Mouse (Mus musculus): ENCODE results near the gene Ccdc17. TPM values are rescaled to one million over a fixed set of nuclear protein-coding genes. Genes with fewer than 3 reads are reported as not detected.

Gene Ccdc17
- polyA plus RNA-seq, 1 experiment from 2014 or later, result 3.4 TPM

- Histone ChIP-seq H3K4me3 (ENCODE audit: low read depth, low read length) (peak overlapping the region; percentile 91), H3K27me3 (ENCODE audit: insufficient read depth, low read length) (no peaks in the 10 kb centered on the region), H3K36me3 (ENCODE audit: insufficient read depth) (peaks cover 7% of the 10 kb centered on the region), H3K4me2 (peak overlapping the region; percentile 66), H3K9me3 (ENCODE audit: low read depth, low read length) (no peaks in the 10 kb centered on the region), H3K27ac (ENCODE audit: low read depth) (no peak overlapping the region; the same call in 1 of the 2 replicates), H3K9ac (peak overlapping the region; percentile 92), H3K4me1 (ENCODE audit: insufficient read depth) (no peaks in the 10 kb centered on the region)
- ATAC-seq (ENCODE audit: insufficient read depth) (no peak), DNase-seq (peak; percentile 26)
- no peak for TF ChIP-seq CTCF (IDR thresholded peaks at IDR 0.05; ENCODE audit: low read depth)
- WGBS, result 3% methylated on average over 15 of the region's 15 CpGs
Observed at GRCm38 (mm10) chr4:116558151-116558882, 38.1 kb upstream of the Ccdc17 start.

DNA sequence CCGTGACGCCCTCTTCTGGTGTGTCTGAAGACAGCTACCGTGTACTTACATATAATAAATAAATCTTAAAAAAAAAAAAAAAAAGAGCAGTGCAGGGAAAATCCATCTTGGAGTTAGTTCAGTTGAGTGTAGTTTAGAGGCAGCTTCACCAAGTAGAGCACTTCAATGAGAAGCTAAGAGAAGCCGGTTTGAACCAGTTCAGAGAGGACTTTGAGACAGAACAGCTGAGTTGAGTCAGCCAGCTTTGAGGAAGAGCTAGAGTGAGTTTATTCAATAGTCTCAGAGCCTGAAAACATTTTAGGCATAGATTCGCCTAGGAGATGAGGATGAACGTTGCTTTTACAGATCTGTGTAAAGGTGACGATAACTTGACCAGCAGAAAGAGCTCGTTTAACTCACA is 661 bp upstream of the Ccdc17 start:
- no peak for TF ChIP-seq CTCF (IDR thresholded peaks at IDR 0.05; ENCODE audit: low read depth)
- no peak overlapping the region for H3K27ac ChIP-seq (ENCODE audit: low read depth)
- no peak for ATAC-seq (ENCODE audit: insufficient read depth)
- WGBS, result 73% methylated on average over 8 of the region's 8 CpGs
- 0 out of 2 replicates have a peak, but pooled peaks cover 3% of the 10 kb centered on the region for H3K4me1 ChIP-seq (ENCODE audit: insufficient read depth)
- no peak overlapping the region for H3K9ac ChIP-seq
- no peak overlapping the region for H3K4me2 ChIP-seq
- H3K9me3 ChIP-seq (ENCODE audit: low read depth, low read length), result no peaks in the 10 kb centered on the region
- H3K36me3 ChIP-seq (ENCODE audit: insufficient read depth), result peaks cover 40% of the 10 kb centered on the region
- no peak for DNase-seq
- H3K27me3 ChIP-seq (ENCODE audit: insufficient read depth, low read length), result no peaks in the 10 kb centered on the region
- 0 out of 2 replicates have a peak overlapping the region, but pooled peaks have one; percentile 50 for H3K4me3 ChIP-seq (ENCODE audit: low read depth, low read length)

DNA sequence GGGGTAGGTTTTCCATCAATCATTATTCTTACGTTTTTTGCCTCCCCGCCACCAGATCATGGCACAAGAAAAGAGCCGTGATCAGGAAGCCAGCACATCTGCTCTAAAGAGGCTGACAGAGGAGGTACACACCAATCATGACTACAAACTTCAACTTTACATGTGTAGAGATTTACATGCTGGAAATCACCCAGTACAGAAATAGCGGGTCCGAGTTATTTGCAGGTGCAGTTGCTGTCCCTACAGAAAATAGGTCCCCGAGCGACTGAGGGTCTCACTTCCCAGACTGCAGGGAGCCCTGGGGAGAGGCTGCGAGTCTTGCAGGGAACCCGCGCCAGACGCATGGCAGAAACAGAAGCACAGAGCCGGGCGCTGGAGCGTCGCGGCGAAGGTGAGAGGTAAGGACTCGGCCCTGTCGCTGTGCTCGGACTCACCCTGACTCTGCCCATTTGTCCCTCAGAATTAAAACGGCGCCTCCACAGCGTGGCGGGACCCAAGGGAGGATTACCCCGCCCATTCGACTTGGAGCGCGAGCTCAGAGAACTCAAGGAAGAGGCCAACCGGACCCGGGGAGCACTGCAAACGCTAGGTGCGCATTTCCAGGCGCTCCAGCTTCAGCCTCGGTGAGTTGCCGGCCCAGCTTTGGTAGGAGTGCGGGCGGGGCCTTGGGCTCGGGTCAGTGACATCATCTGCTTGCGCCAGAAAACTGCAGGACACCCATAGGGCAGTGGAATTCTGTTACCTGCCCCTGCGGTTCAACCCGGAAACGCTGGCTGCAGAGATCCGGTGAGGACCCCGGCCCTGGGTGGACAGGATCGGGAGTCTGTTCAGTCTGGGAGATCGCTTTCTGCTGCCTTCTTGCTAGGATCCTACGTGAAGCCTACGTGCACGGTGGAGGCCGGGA is 776 bp downstream of the Ccdc17 start:
- peaks cover 40% of the 10 kb centered on the region for H3K36me3 ChIP-seq (ENCODE audit: insufficient read depth)
- WGBS, result under 1% methylated on average over 50 of the region's 50 CpGs

GRCm38 (mm10) chr4:116612621-116613020 is 16.2 kb downstream of the Ccdc17 start:
- peaks cover 73% of the 10 kb centered on the region for H3K36me3 ChIP-seq (ENCODE audit: insufficient read depth)
- TF ChIP-seq CTCF (IDR thresholded peaks at IDR 0.05; ENCODE audit: low read depth), result no peak
- H3K9ac ChIP-seq, result no peak overlapping the region
- H3K4me1 ChIP-seq (ENCODE audit: insufficient read depth), result no peaks in the 10 kb centered on the region
- H3K27ac ChIP-seq (ENCODE audit: low read depth), result no peak overlapping the region
- no peak overlapping the region for H3K4me2 ChIP-seq
- 92% methylated on average over 2 of the region's 2 CpGs for WGBS
- no peak overlapping the region for H3K4me3 ChIP-seq (ENCODE audit: low read depth, low read length)
- DNase-seq, result no peak
- no peaks in the 10 kb centered on the region for H3K9me3 ChIP-seq (ENCODE audit: low read depth, low read length)
- no peak for ATAC-seq (ENCODE audit: insufficient read depth)
- no peaks in the 10 kb centered on the region for H3K27me3 ChIP-seq (ENCODE audit: insufficient read depth, low read length)

More for the DNA sequence above, 776 bp downstream of the Ccdc17 start:
- Histone ChIP-seq H3K27me3 (ENCODE audit: insufficient read depth, low read length) (no peaks in the 10 kb centered on the region), H3K4me2 (peak overlapping the region; percentile 91), H3K9ac (peak overlapping the region; percentile 60), H3K4me3 (ENCODE audit: low read depth, low read length) (peak overlapping the region; percentile 50), H3K9me3 (ENCODE audit: low read depth, low read length) (no peaks in the 10 kb centered on the region), H3K4me1 (ENCODE audit: insufficient read depth) (0 out of 2 replicates have a peak, but pooled peaks cover 3% of the 10 kb centered on the region), H3K27ac (ENCODE audit: low read depth) (peak overlapping the region; percentile 68)
- TF ChIP-seq CTCF (IDR thresholded peaks at IDR 0.05; ENCODE audit: low read depth), result peak; percentile 40; the same call in 1 of the 2 replicates
- ATAC-seq (ENCODE audit: insufficient read depth), result peak; percentile 96
- peak; percentile 94 for DNase-seq

DNA sequence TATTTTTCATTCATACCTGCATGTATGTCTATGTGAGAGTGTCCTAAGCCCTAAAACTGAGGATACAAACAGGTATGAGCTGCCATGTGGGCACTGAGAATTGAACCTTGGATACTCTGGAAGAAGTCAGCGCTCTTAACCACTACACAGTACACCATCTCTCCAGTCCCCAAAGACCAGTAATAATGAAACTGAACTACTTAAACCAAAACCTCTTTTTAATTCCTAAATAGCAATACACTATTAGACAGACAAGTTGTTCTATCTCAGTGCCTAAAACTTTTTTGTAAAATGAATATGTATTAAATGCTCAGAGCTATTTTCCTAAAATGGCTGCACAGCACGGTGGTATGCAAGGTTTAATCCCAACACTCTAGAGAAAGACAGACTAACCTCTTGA is 18.8 kb downstream of the Ccdc17 start:
- no peak overlapping the region for H3K27ac ChIP-seq (ENCODE audit: low read depth)
- no peaks in the 10 kb centered on the region for H3K4me1 ChIP-seq (ENCODE audit: insufficient read depth)
- H3K4me2 ChIP-seq, result no peak overlapping the region
- no peak overlapping the region for H3K4me3 ChIP-seq (ENCODE audit: low read depth, low read length)
- no peaks in the 10 kb centered on the region for H3K9me3 ChIP-seq (ENCODE audit: low read depth, low read length)
- TF ChIP-seq CTCF (IDR thresholded peaks at IDR 0.05; ENCODE audit: low read depth), result no peak
- WGBS, result 97% methylated on average over 2 of the region's 2 CpGs
- ATAC-seq (ENCODE audit: insufficient read depth) (no peak), DNase-seq (no peak)
- no peak overlapping the region for H3K9ac ChIP-seq
- peaks cover 79% of the 10 kb centered on the region for H3K36me3 ChIP-seq (ENCODE audit: insufficient read depth)
- no peaks in the 10 kb centered on the region for H3K27me3 ChIP-seq (ENCODE audit: insufficient read depth, low read length)

DNA sequence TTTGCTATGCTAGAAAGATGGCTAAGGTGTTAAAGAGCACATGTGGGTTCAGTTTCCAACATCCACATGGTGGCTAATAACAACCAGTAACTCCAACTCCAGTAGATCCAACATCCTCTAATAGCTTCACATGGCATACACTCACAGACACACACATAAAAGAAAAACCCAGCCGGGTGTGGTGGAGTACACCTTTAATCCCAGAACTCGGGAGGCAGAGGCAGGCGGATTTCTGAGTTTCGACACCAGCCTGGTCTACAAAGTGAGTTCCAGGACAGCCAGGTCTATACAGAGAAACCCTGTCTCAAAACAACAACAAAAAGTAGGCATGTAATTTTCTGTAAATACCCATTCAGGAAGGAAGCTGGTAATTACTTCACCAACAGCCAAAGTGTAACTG is 28.4 kb downstream of the Ccdc17 start:
- Histone ChIP-seq H3K27me3 (ENCODE audit: insufficient read depth, low read length) (no peaks in the 10 kb centered on the region), H3K9ac (no peak overlapping the region), H3K9me3 (ENCODE audit: low read depth, low read length) (no peaks in the 10 kb centered on the region), H3K27ac (ENCODE audit: low read depth) (no peak overlapping the region), H3K4me1 (ENCODE audit: insufficient read depth) (0 out of 2 replicates have a peak, but pooled peaks cover 5% of the 10 kb centered on the region), H3K4me3 (ENCODE audit: low read depth, low read length) (no peak overlapping the region), H3K36me3 (ENCODE audit: insufficient read depth) (peaks cover 31% of the 10 kb centered on the region), H3K4me2 (no peak overlapping the region)
- 90% methylated on average over 4 of the region's 4 CpGs for WGBS
- ATAC-seq (ENCODE audit: insufficient read depth), result no peak
- no peak for TF ChIP-seq CTCF (IDR thresholded peaks at IDR 0.05; ENCODE audit: low read depth)
- DNase-seq, result no peak

Measured in lung, embryonic 14.5 days (tissue).